Mouse (Mus musculus): ENCODE data around the gene Vmn1r193. TPM values are rescaled to one million over a fixed set of nuclear protein-coding genes. Genes with fewer than 3 reads are reported as not detected.
"Not testable (repeated sequence)": the region's sequence is repeated elsewhere in the genome, so short reads cannot be mapped to it uniquely, and the experiment has no call there.

Gene Vmn1r193
- 0.01 TPM in 1 of 2 replicates, not detected in the other for polyA plus RNA-seq (2012)

- not testable (repeated sequence) for H3K9me3 ChIP-seq (ENCODE audit: control insufficient read depth, low read length); H3K27me3 ChIP-seq (ENCODE audit: control insufficient read depth); H3K4me1 ChIP-seq (ENCODE audit: control insufficient read depth); H3K36me3 ChIP-seq (ENCODE audit: control insufficient read depth); H3K4me3 ChIP-seq (replicated peaks)
Measured at GRCm38 (mm10) chr13:22223060-22223459, at the start of gene Vmn1r193. Gene Vmn1r193, minus strand, starts transcription at chr13:22223160.

- TF ChIP-seq GATA1 (IDR thresholded peaks at IDR 0.05; ENCODE audit: low read length) (no peak), TAL1 (IDR thresholded peaks at IDR 0.05; ENCODE audit: low read length) (no peak)
- H3K36me3 ChIP-seq (ENCODE audit: control insufficient read depth) = no peaks in the 10 kb centered on the region
- 0 out of 2 replicates have a peak, but pooled peaks cover 2% of the 10 kb centered on the region for H3K9me3 ChIP-seq (ENCODE audit: control insufficient read depth, low read length)
- no peaks in the 10 kb centered on the region for H3K4me1 ChIP-seq (ENCODE audit: control insufficient read depth)
- no peaks in the 10 kb centered on the region for H3K27me3 ChIP-seq (ENCODE audit: control insufficient read depth)
- no peak overlapping the region for H3K4me3 ChIP-seq (replicated peaks)
Measured at GRCm38 (mm10) chr13:22271721-22272120, 48.8 kb upstream of the Vmn1r193 start.

- not testable (repeated sequence) for H3K36me3 ChIP-seq (ENCODE audit: control insufficient read depth)
Measured at GRCm38 (mm10) chr13:22270222-22270621, 47.3 kb upstream of the Vmn1r193 start, which contains the start of gene Vmn1r195. Gene Vmn1r195, plus strand, starts transcription at chr13:22270522.

GRCm38 (mm10) chr13:22243915-22244314 is 21.0 kb upstream of the Vmn1r193 start, which contains the start of gene Vmn1r194:
Gene Vmn1r194, plus strand, starts transcription at chr13:22244215.
- Histone ChIP-seq H3K27me3 (ENCODE audit: control insufficient read depth) (no peaks in the 10 kb centered on the region), H3K4me1 (ENCODE audit: control insufficient read depth) (no peaks in the 10 kb centered on the region), H3K9me3 (ENCODE audit: control insufficient read depth, low read length) (no peaks in the 10 kb centered on the region), H3K36me3 (ENCODE audit: control insufficient read depth) (no peaks in the 10 kb centered on the region), H3K4me3 (replicated peaks) (no peak within 1 kb of the TSS)
- TF ChIP-seq GATA1 (IDR thresholded peaks at IDR 0.05; ENCODE audit: low read length) = no peak
- no peak for TF ChIP-seq TAL1 (IDR thresholded peaks at IDR 0.05; ENCODE audit: low read length)

More at GRCm38 (mm10) chr13:22270222-22270621, 47.3 kb upstream of the Vmn1r193 start, which contains the start of gene Vmn1r195:
- not testable (repeated sequence) for H3K4me3 ChIP-seq (replicated peaks); H3K27me3 ChIP-seq (ENCODE audit: control insufficient read depth); H3K4me1 ChIP-seq (ENCODE audit: control insufficient read depth); H3K9me3 ChIP-seq (ENCODE audit: control insufficient read depth, low read length)

GRCm38 (mm10) chr13:22192756-22193155 is 30.2 kb downstream of the Vmn1r193 start:
- not testable (repeated sequence) for H3K27me3 ChIP-seq (ENCODE audit: control insufficient read depth); H3K36me3 ChIP-seq (ENCODE audit: control insufficient read depth); H3K9me3 ChIP-seq (ENCODE audit: control insufficient read depth, low read length); H3K4me1 ChIP-seq (ENCODE audit: control insufficient read depth); H3K4me3 ChIP-seq (replicated peaks)

GRCm38 (mm10) chr13:22191041-22191440 is 31.9 kb downstream of the Vmn1r193 start, which contains the start of gene Vmn1r192:
Gene Vmn1r192, minus strand, starts transcription at chr13:22191141.
- Histone ChIP-seq H3K4me3 (replicated peaks) (no peak within 1 kb of the TSS), H3K27me3 (ENCODE audit: control insufficient read depth) (no peaks in the 10 kb centered on the region), H3K9me3 (ENCODE audit: control insufficient read depth, low read length) (no peaks in the 10 kb centered on the region), H3K36me3 (ENCODE audit: control insufficient read depth) (no peaks in the 10 kb centered on the region), H3K4me1 (ENCODE audit: control insufficient read depth) (no peaks in the 10 kb centered on the region)
- TF ChIP-seq GATA1 (IDR thresholded peaks at IDR 0.05; ENCODE audit: low read length) (no peak), TAL1 (IDR thresholded peaks at IDR 0.05; ENCODE audit: low read length) (no peak)

GRCm38 (mm10) chr13:22190385-22190784 is 32.6 kb downstream of the Vmn1r193 start:
- Histone ChIP-seq H3K36me3 (ENCODE audit: control insufficient read depth) (no peaks in the 10 kb centered on the region), H3K4me3 (replicated peaks) (no peak overlapping the region), H3K4me1 (ENCODE audit: control insufficient read depth) (no peaks in the 10 kb centered on the region), H3K27me3 (ENCODE audit: control insufficient read depth) (no peaks in the 10 kb centered on the region), H3K9me3 (ENCODE audit: control insufficient read depth, low read length) (no peaks in the 10 kb centered on the region)
- TF ChIP-seq TAL1 (IDR thresholded peaks at IDR 0.05; ENCODE audit: low read length) = no peak
- no peak for TF ChIP-seq GATA1 (IDR thresholded peaks at IDR 0.05; ENCODE audit: low read length)

GRCm38 (mm10) chr13:22189313-22189712 is 33.6 kb downstream of the Vmn1r193 start:
- TF ChIP-seq TAL1 (IDR thresholded peaks at IDR 0.05; ENCODE audit: low read length) = no peak
- no peak for TF ChIP-seq GATA1 (IDR thresholded peaks at IDR 0.05; ENCODE audit: low read length)
- Histone ChIP-seq H3K4me3 (replicated peaks) (no peak overlapping the region), H3K9me3 (ENCODE audit: control insufficient read depth, low read length) (no peaks in the 10 kb centered on the region), H3K27me3 (ENCODE audit: control insufficient read depth) (no peaks in the 10 kb centered on the region), H3K36me3 (ENCODE audit: control insufficient read depth) (no peaks in the 10 kb centered on the region), H3K4me1 (ENCODE audit: control insufficient read depth) (no peaks in the 10 kb centered on the region)

GRCm38 (mm10) chr13:22183869-22184268 is 39.1 kb downstream of the Vmn1r193 start, which contains the start of gene Vmn1r191:
Gene Vmn1r191, minus strand, starts transcription at chr13:22183969.
- no peak for TF ChIP-seq GATA1 (IDR thresholded peaks at IDR 0.05; ENCODE audit: low read length)
- no peak for TF ChIP-seq TAL1 (IDR thresholded peaks at IDR 0.05; ENCODE audit: low read length)
- Histone ChIP-seq H3K9me3 (ENCODE audit: control insufficient read depth, low read length) (no peaks in the 10 kb centered on the region), H3K4me3 (replicated peaks) (no peak within 1 kb of the TSS), H3K27me3 (ENCODE audit: control insufficient read depth) (no peaks in the 10 kb centered on the region), H3K36me3 (ENCODE audit: control insufficient read depth) (no peaks in the 10 kb centered on the region), H3K4me1 (ENCODE audit: control insufficient read depth) (no peaks in the 10 kb centered on the region)

GRCm38 (mm10) chr13:22168416-22168815 is 54.5 kb downstream of the Vmn1r193 start:
- Histone ChIP-seq H3K9me3 (ENCODE audit: control insufficient read depth, low read length) (peaks cover 8% of the 10 kb centered on the region), H3K36me3 (ENCODE audit: control insufficient read depth) (no peaks in the 10 kb centered on the region), H3K4me1 (ENCODE audit: control insufficient read depth) (no peaks in the 10 kb centered on the region), H3K27me3 (ENCODE audit: control insufficient read depth) (no peaks in the 10 kb centered on the region), H3K4me3 (replicated peaks) (no peak overlapping the region)
- TF ChIP-seq GATA1 (IDR thresholded peaks at IDR 0.05; ENCODE audit: low read length) (no peak), TAL1 (IDR thresholded peaks at IDR 0.05; ENCODE audit: low read length) (no peak)

Other genes starting within 250 kb of the Vmn1r193 start
- not detected in 2 replicates for gene Pom121l2, start 242.0 kb downstream of the Vmn1r193 start, polyA plus RNA-seq (2012)
- not detected in 2 replicates for gene Prss16, start 213.4 kb downstream of the Vmn1r193 start, polyA plus RNA-seq (2012)
- 105 and 181 TPM in 2 replicates for gene Hist1h2ah, start 187.6 kb downstream of the Vmn1r193 start, polyA plus RNA-seq (2012)
- 6.1 and 13.9 TPM in 2 replicates for gene Hist1h2bk, start 187.3 kb downstream of the Vmn1r193 start, polyA plus RNA-seq (2012)
- 24.7 and 42.0 TPM in 2 replicates for gene Hist1h4i, start 181.8 kb downstream of the Vmn1r193 start, polyA plus RNA-seq (2012)
- 9.1 and 21.8 TPM in 2 replicates for gene Hist1h2ag, start 180.2 kb downstream of the Vmn1r193 start, polyA plus RNA-seq (2012)
- gene Hist1h2bj, start 179.9 kb downstream of the Vmn1r193 start, polyA plus RNA-seq (2012) = 17.0 and 19.6 TPM in 2 replicates
- not detected in 2 replicates for gene Vmn1r188, start 138.7 kb downstream of the Vmn1r193 start, polyA plus RNA-seq (2012)
- gene Vmn1r189, start 117.3 kb downstream of the Vmn1r193 start, polyA plus RNA-seq (2012) = not detected in 2 replicates
- gene Vmn1r191, start 39.2 kb downstream of the Vmn1r193 start, polyA plus RNA-seq (2012) = not detected in 2 replicates
- gene Vmn1r192, start 32.0 kb downstream of the Vmn1r193 start, polyA plus RNA-seq (2012) = 0.01 TPM in 1 of 2 replicates, not detected in the other
- gene Vmn1r194, start 21.1 kb upstream of the Vmn1r193 start, polyA plus RNA-seq (2012) = not detected in 2 replicates
- not detected in 2 replicates for gene Vmn1r195, start 47.4 kb upstream of the Vmn1r193 start, polyA plus RNA-seq (2012)
- not detected in 2 replicates for gene Vmn1r196, start 66.8 kb upstream of the Vmn1r193 start, polyA plus RNA-seq (2012)
- not detected in 2 replicates for gene Vmn1r197, start 101.4 kb upstream of the Vmn1r193 start, polyA plus RNA-seq (2012)
- 0.01 TPM in 1 of 2 replicates, not detected in the other for gene Vmn1r198, start 127.2 kb upstream of the Vmn1r193 start, polyA plus RNA-seq (2012)
- not detected in 2 replicates for gene Vmn1r199, start 156.7 kb upstream of the Vmn1r193 start, polyA plus RNA-seq (2012)
- gene Vmn1r200, start 167.2 kb upstream of the Vmn1r193 start, polyA plus RNA-seq (2012) = not detected in 2 replicates
- gene Vmn1r201, start 248.8 kb upstream of the Vmn1r193 start, polyA plus RNA-seq (2012) = not detected in 2 replicates

Measured in erythroblast, embryonic 14.5 days (primary cell).